Comparison of ENCODE assay signal across 36 mouse cellular contexts in the genomic region with DNA sequence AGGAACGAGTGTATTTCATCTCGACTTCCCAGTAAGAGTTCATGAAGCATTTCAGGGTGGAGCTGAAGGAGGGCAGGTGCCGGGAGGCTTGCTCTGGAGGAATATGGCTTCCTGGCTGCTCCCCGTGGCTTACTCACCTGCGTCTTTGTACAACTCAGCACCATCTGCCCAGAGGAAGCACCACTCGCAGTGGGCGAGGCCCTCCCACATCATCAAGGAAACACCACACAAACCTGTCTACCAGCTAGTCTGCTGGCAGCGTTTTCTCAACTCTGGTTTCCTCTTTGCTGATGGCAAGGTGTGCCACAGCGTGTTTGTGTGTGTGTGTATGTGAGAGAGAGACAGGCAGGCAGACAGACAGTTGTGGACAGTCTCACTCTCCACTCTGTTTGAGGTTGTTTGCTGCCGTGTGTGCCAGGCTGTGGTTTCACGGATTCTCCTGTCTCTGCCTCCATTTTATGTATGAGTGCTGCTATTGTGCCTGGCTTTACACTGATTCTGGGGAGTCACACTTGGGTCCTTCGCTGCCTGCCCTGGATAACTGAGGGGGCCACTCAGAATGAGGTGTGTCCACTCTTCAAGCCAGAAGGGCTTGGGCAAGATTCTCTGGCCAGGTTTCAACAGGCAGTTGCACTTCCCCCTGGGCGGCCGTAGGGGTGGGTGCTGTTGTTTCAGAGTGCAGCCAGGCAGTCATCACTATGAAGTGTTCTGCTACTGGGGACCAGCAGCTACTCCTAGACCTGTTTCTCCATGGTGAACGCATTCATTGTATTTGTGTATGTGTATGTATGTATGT. TPM values are rescaled to one million over a fixed set of nuclear protein-coding genes. Genes with fewer than 3 reads are reported as not detected.
A peak's percentile ranks its signal among the peaks of the same experiment; 100 is the strongest.
DNase-seq lines count a peak whose midpoint lies in the region; ATAC-seq and TF ChIP-seq lines count a peak whose summit lies in the region.
"Had no signal": no experiment of that assay in that cellular context is flagged by ENCODE, and none has a peak within 500 bp of the region (broad histone marks: within the 10 kb centered on the region; RNA-seq: fewer than 3 reads in every experiment).

No protein-coding gene starts in this region.

- DNase-seq in forebrain, embryonic 11.5 days (ENCODE audit: low spot score): peak; percentile 29
- DNase-seq in G1E (ENCODE audit: low spot score): peak; percentile 0
- peak; percentile 35 for DNase-seq in brain, adult 2 months (ENCODE audit: low read depth, low spot score)
- peak; percentile 40 for DNase-seq in lung, postnatal 36 days
- no peak for DNase-seq in right cerebral cortex, postnatal 14 days
- no peak for DNase-seq in adrenal gland, postnatal 14 days
- DNase-seq in left cerebral cortex, adult 2 months (ENCODE audit: extremely low spot score in 1 of 2, low spot score in 2 of 2): no peak
- DNase-seq: adrenal gland, adult 2 months; cerebellum, adult 11-12 months; cerebellum, adult 9-11 months; embryo, embryonic 11 days; gastrocnemius, postnatal 36 days; kidney, adult 8-10 months; kidney, postnatal 4 days; midbrain, embryonic 14.5 days; retina, postnatal 1 day; right cerebral cortex, postnatal 25 days; thymus, postnatal 14 days had no signal

- no peaks in the 10 kb centered on the region for H3K4me1 ChIP-seq in forebrain, embryonic 11.5 days (replicated peaks; ENCODE audit: control insufficient read depth, insufficient read depth, low read length)
- no peaks in the 10 kb centered on the region for H3K4me1 ChIP-seq in forebrain, embryonic 16.5 days (replicated peaks; ENCODE audit: control insufficient read depth, insufficient read depth, low read length)
- peaks cover 15% of the 10 kb centered on the region for H3K4me1 ChIP-seq in G1E (ENCODE audit: insufficient read depth, low read depth, low read length)
- H3K4me1 ChIP-seq: embryonic facial prominence, embryonic 12.5 days; forebrain, embryonic 13.5 days; heart, embryonic 15.5 days; hindbrain, embryonic 13.5 days; limb, embryonic 10.5 days; limb, embryonic 15.5 days; lung, embryonic 15.5 days; neural tube, embryonic 15.5 days; stomach, embryonic 15.5 days had no signal

- no peak overlapping the region for H3K27ac ChIP-seq in forebrain, embryonic 11.5 days (ENCODE audit: low read depth, low read length)
- H3K27ac ChIP-seq in forebrain, embryonic 16.5 days (ENCODE audit: low read length): no peak overlapping the region
- no peak overlapping the region for H3K27ac ChIP-seq in left cerebral cortex, adult 2 months
- H3K27ac ChIP-seq: embryonic facial prominence, embryonic 12.5 days; forebrain, embryonic 13.5 days; heart, embryonic 15.5 days; hindbrain, embryonic 13.5 days; kidney, postnatal 0 days; limb, embryonic 10.5 days; limb, embryonic 15.5 days; liver, embryonic 14.5 days; lung, embryonic 15.5 days; neural tube, embryonic 15.5 days; stomach, embryonic 15.5 days had no signal

- H3K9me3 ChIP-seq in forebrain, embryonic 11.5 days (ENCODE audit: control insufficient read depth, low read length): no peaks in the 10 kb centered on the region
- no peaks in the 10 kb centered on the region for H3K9me3 ChIP-seq in forebrain, embryonic 16.5 days (ENCODE audit: control insufficient read depth, low read length)
- no peaks in the 10 kb centered on the region for H3K9me3 ChIP-seq in G1E (replicated peaks)
- H3K9me3 ChIP-seq: embryonic facial prominence, embryonic 12.5 days; forebrain, embryonic 13.5 days; heart, embryonic 15.5 days; hindbrain, embryonic 13.5 days; limb, embryonic 10.5 days; limb, embryonic 15.5 days; lung, embryonic 15.5 days; neural tube, embryonic 15.5 days; stomach, embryonic 15.5 days had no signal

- TF ChIP-seq CTCF in G1E (IDR thresholded peaks at IDR 0.05; ENCODE audit: low read depth, low read length): no peak
- TF ChIP-seq CTCF in left cerebral cortex, adult 2 months (IDR thresholded peaks at IDR 0.05): no peak

- H3K9ac ChIP-seq in forebrain, embryonic 11.5 days (ENCODE audit: low read length): no peak overlapping the region
- no peak overlapping the region for H3K9ac ChIP-seq in forebrain, embryonic 16.5 days (replicated peaks; ENCODE audit: low read depth, low read length)
- H3K9ac ChIP-seq: embryonic facial prominence, embryonic 12.5 days; forebrain, embryonic 13.5 days; heart, embryonic 15.5 days; hindbrain, embryonic 13.5 days; limb, embryonic 15.5 days; liver, embryonic 14.5 days; lung, embryonic 15.5 days; neural tube, embryonic 15.5 days; stomach, embryonic 15.5 days had no signal

- 90% methylated on average over 15 of the region's 15 CpGs for WGBS in forebrain, embryonic 11.5 days
- WGBS in forebrain, embryonic 16.5 days: 94% methylated on average over 15 of the region's 15 CpGs

- ATAC-seq in forebrain, embryonic 11.5 days (replicated peaks; ENCODE audit: low FRiP score): no peak
- ATAC-seq in forebrain, embryonic 16.5 days: no peak
- no peak for ATAC-seq in G1E (ENCODE audit: extremely low read depth, insufficient number of reproducible peaks, low FRiP score, poor library complexity, severe bottlenecking)
- ATAC-seq: forebrain, embryonic 13.5 days; intestine, embryonic 16.5 days had no signal

- no peak overlapping the region for H3K4me3 ChIP-seq in forebrain, embryonic 11.5 days (ENCODE audit: low read depth, low read length)
- H3K4me3 ChIP-seq in forebrain, embryonic 16.5 days (replicated peaks; ENCODE audit: low read length): no peak overlapping the region
- no peak overlapping the region for H3K4me3 ChIP-seq in G1E (ENCODE audit: low read depth, low read length)
- H3K4me3 ChIP-seq in left cerebral cortex, adult 2 months: no peak overlapping the region
- H3K4me3 ChIP-seq: embryonic facial prominence, embryonic 12.5 days; forebrain, embryonic 13.5 days; heart, embryonic 15.5 days; hindbrain, embryonic 13.5 days; limb, embryonic 10.5 days; limb, embryonic 15.5 days; lung, embryonic 15.5 days; neural tube, embryonic 15.5 days; stomach, embryonic 15.5 days had no signal

- intact Hi-C loops in left cerebral cortex, adult 2 months (cut with DNase I): no loop called here

- H3K27me3 ChIP-seq in forebrain, embryonic 11.5 days (ENCODE audit: control insufficient read depth, insufficient read depth, low read length): no peaks in the 10 kb centered on the region
- no peaks in the 10 kb centered on the region for H3K27me3 ChIP-seq in forebrain, embryonic 16.5 days (replicated peaks; ENCODE audit: control insufficient read depth, insufficient read depth, low read length)
- H3K27me3 ChIP-seq in G1E (ENCODE audit: insufficient read depth, low read length): no peaks in the 10 kb centered on the region
- H3K27me3 ChIP-seq: CH12.LX; embryonic facial prominence, embryonic 12.5 days; forebrain, embryonic 13.5 days; heart, embryonic 15.5 days; hindbrain, embryonic 13.5 days; limb, embryonic 15.5 days; lung, embryonic 15.5 days; neural tube, embryonic 15.5 days; stomach, embryonic 15.5 days had no signal

- H3K36me3 ChIP-seq in forebrain, embryonic 11.5 days (ENCODE audit: control insufficient read depth, insufficient read depth, low read length): peaks cover 38% of the 10 kb centered on the region
- peaks cover 67% of the 10 kb centered on the region for H3K36me3 ChIP-seq in forebrain, embryonic 16.5 days (ENCODE audit: control insufficient read depth, insufficient read depth)
- H3K36me3 ChIP-seq in G1E (replicated peaks): peaks cover 97% of the 10 kb centered on the region

- no peak overlapping the region for H3K4me2 ChIP-seq in forebrain, embryonic 11.5 days (ENCODE audit: low read depth, low read length, severe bottlenecking)
- no peak overlapping the region for H3K4me2 ChIP-seq in forebrain, embryonic 16.5 days (ENCODE audit: low read length)
- H3K4me2 ChIP-seq: embryonic facial prominence, embryonic 12.5 days; forebrain, embryonic 13.5 days; heart, embryonic 15.5 days; hindbrain, embryonic 13.5 days; limb, embryonic 15.5 days; lung, embryonic 15.5 days; neural tube, embryonic 15.5 days; stomach, embryonic 15.5 days had no signal

RNA-seq across cellular contexts. Expression of a gene that starts 13.8 kb away (rescaled TPM):
- polyA plus RNA-seq in forebrain, embryonic 11.5 days (2014; fragmentation: Nextera tagmentation; extraction: Ambion mirVana): 44.3 and 51.0 TPM in 2 replicates
- polyA plus RNA-seq in forebrain, embryonic 16.5 days (2015; fragmentation: Nextera tagmentation; extraction: Ambion mirVana): 52.3 and 54.4 TPM in 2 replicates
- total RNA-seq in G1E (2014; fragmentation: Nextera tagmentation) (18.2 and 24.7 TPM in 2 replicates), G1E (2017) (14.2 and 20.5 TPM in 2 replicates)
- polyA plus RNA-seq in G1E (2012): 24.9 and 29.6 TPM in 2 replicates
- 63.9 and 69.6 TPM in 2 replicates for total RNA-seq in adrenal gland, postnatal 14 days (2021)
- 10 to 100 TPM; 26.3 to 31.1 TPM for total RNA-seq in left cerebral cortex, adult 2 months (2021)

RNA-seq across cellular contexts. Expression of a gene that starts 23.8 kb away (rescaled TPM):
- polyA plus RNA-seq in forebrain, embryonic 11.5 days (2014; fragmentation: Nextera tagmentation; extraction: Ambion mirVana): 24.0 and 27.5 TPM in 2 replicates
- polyA plus RNA-seq in forebrain, embryonic 16.5 days (2015; fragmentation: Nextera tagmentation; extraction: Ambion mirVana): 96.6 and 97.2 TPM in 2 replicates
- not detected in 2 replicates for total RNA-seq in G1E (2014; fragmentation: Nextera tagmentation)
- 0.16 TPM in 1 of 2 replicates, not detected in the other for total RNA-seq in G1E (2017)
- 0.04 TPM in 1 of 2 replicates, not detected in the other for polyA plus RNA-seq in G1E (2012)
- 0.26 and 0.75 TPM in 2 replicates for total RNA-seq in adrenal gland, postnatal 14 days (2021)
- 10 to 100 TPM; 16.0 to 18.0 TPM for total RNA-seq in left cerebral cortex, adult 2 months (2021)
- total RNA-seq: gastrocnemius, adult 18-20 months; gastrocnemius, postnatal 36 days; heart, adult 8-10 months; heart, postnatal 25 days; megakaryocyte-erythroid progenitor cell, adult 5-6 weeks had no signal

RNA-seq across cellular contexts. Expression of a gene that starts 27.2 kb away (rescaled TPM):
- 41.8 and 42.1 TPM in 2 replicates for polyA plus RNA-seq in forebrain, embryonic 11.5 days (2014; fragmentation: Nextera tagmentation; extraction: Ambion mirVana)
- 43.9 and 48.4 TPM in 2 replicates for polyA plus RNA-seq in forebrain, embryonic 16.5 days (2015; fragmentation: Nextera tagmentation; extraction: Ambion mirVana)
- total RNA-seq in G1E (2014; fragmentation: Nextera tagmentation) (4.2 and 4.6 TPM in 2 replicates), G1E (2017) (14.5 and 16.0 TPM in 2 replicates)
- polyA plus RNA-seq in G1E (2012): 11.5 and 11.8 TPM in 2 replicates
- total RNA-seq in adrenal gland, postnatal 14 days (2021): 13.1 and 17.5 TPM in 2 replicates
- total RNA-seq in left cerebral cortex, adult 2 months (2021): 10 to 100 TPM; 29.0 to 29.1 TPM

Comparison
In these comparisons a context has a peak if more than half of its experiments do, and no peak if none do; other contexts are left out.
1. DNase-seq: peak in forebrain, embryonic 11.5 days (single experiment), G1E (single experiment), brain, adult 2 months (single experiment) and lung, postnatal 36 days (single experiment); none in right cerebral cortex, postnatal 14 days (single experiment), adrenal gland, postnatal 14 days (single experiment) and left cerebral cortex, adult 2 months (0 of 2).